Mouse (Mus musculus): ENCODE data around the gene Dnajc10. TPM values are rescaled to one million over a fixed set of nuclear protein-coding genes. Genes with fewer than 3 reads are reported as not detected.

Dnajc10 gene
- polyA plus RNA-seq, 1 experiment from 2014 or later: 43.8 TPM

DNA sequence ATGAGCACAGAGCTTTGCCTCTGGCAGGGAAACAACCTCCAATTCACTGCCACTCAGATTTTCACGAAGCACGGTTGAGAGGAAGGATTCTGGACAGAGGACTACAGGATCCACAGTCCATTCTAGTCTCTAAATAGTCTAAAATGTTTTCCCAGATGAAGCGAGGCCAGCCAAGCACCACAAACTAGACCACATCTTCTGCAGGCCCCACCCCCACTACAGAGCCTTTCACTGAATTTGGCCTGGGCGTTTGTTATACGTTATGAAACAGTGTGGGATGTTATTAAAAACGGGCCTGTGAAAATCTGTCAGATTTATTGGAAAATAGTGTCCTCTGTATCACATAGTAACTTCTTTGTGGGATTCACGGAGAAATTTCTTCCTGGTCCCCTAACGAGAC lies 56.2 kb downstream of the Dnajc10 start:
- Histone ChIP-seq H3K36me3 (ENCODE audit: insufficient read depth, low read length) (no peaks in the 10 kb centered on the region), H3K27me3 (replicated peaks; ENCODE audit: insufficient read depth, low read length) (no peaks in the 10 kb centered on the region), H3K9ac (replicated peaks; ENCODE audit: low read depth) (no peak overlapping the region), H3K4me1 (ENCODE audit: insufficient read depth, low read depth, low read length) (no peaks in the 10 kb centered on the region), H3K4me3 (ENCODE audit: low read depth, low read length) (no peak overlapping the region), H3K9me3 (ENCODE audit: low read length) (no peaks in the 10 kb centered on the region), H3K27ac (ENCODE audit: low read length) (no peak overlapping the region), H3K4me2 (replicated peaks; ENCODE audit: low read depth, low read length) (no peak overlapping the region)
- ATAC-seq: no peak
- WGBS: 81% methylated on average over 8 of the region's 8 CpGs
- TF ChIP-seq CTCF (IDR thresholded peaks at IDR 0.05) (no peak), EP300 (IDR thresholded peaks at IDR 0.05) (no peak)
- DNase-seq (ENCODE audit: low spot score): no peak

GRCm38 (mm10) chr2:80374892-80375291 lies 59.6 kb downstream of the Dnajc10 start:
- Histone ChIP-seq H3K27me3 (replicated peaks; ENCODE audit: insufficient read depth, low read length) (no peaks in the 10 kb centered on the region), H3K4me3 (ENCODE audit: low read depth, low read length) (no peak overlapping the region), H3K9ac (replicated peaks; ENCODE audit: low read depth) (no peak overlapping the region), H3K36me3 (ENCODE audit: insufficient read depth, low read length) (no peaks in the 10 kb centered on the region), H3K4me1 (ENCODE audit: insufficient read depth, low read depth, low read length) (no peaks in the 10 kb centered on the region), H3K4me2 (replicated peaks; ENCODE audit: low read depth, low read length) (no peak overlapping the region), H3K27ac (ENCODE audit: low read length) (no peak overlapping the region), H3K9me3 (ENCODE audit: low read length) (no peaks in the 10 kb centered on the region)
- TF ChIP-seq EP300 (IDR thresholded peaks at IDR 0.05) (no peak), CTCF (IDR thresholded peaks at IDR 0.05) (no peak)
- ATAC-seq (no peak), DNase-seq (ENCODE audit: low spot score) (no peak)

GRCm38 (mm10) chr2:80379848-80380247 lies 64.6 kb downstream of the Dnajc10 start:
- 87% methylated on average over 5 of the region's 5 CpGs for WGBS
- Histone ChIP-seq H3K9ac (replicated peaks; ENCODE audit: low read depth) (no peak overlapping the region), H3K9me3 (ENCODE audit: low read length) (no peaks in the 10 kb centered on the region), H3K27ac (ENCODE audit: low read length) (no peak overlapping the region), H3K4me3 (ENCODE audit: low read depth, low read length) (no peak overlapping the region), H3K36me3 (ENCODE audit: insufficient read depth, low read length) (no peaks in the 10 kb centered on the region), H3K4me2 (replicated peaks; ENCODE audit: low read depth, low read length) (no peak overlapping the region), H3K27me3 (replicated peaks; ENCODE audit: insufficient read depth, low read length) (no peaks in the 10 kb centered on the region), H3K4me1 (ENCODE audit: insufficient read depth, low read depth, low read length) (no peaks in the 10 kb centered on the region)
- DNase-seq (ENCODE audit: low spot score): no peak
- TF ChIP-seq CTCF (IDR thresholded peaks at IDR 0.05) (no peak), EP300 (IDR thresholded peaks at IDR 0.05) (no peak)
- ATAC-seq: no peak

DNA sequence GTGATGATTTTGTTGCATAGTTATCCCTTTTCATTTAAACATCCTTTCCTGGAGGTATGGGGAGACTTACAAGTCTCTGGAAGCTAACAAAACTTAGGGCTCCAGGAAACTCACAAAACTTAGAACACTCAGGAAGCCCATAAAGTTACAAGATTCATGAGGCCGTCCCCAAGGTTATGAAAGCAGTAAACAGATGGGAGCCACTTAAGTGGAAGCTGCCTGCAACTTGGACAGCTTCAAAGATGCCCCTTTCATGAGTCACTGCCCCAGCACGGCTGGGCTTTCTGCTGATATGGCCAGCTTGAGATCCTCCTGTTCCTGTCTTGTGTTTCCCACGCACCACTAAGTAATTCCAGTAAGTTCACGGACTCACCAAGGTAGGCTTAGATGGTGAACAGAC lies 69.2 kb downstream of the Dnajc10 start:
- Histone ChIP-seq H3K27me3 (replicated peaks; ENCODE audit: insufficient read depth, low read length) (no peaks in the 10 kb centered on the region), H3K36me3 (ENCODE audit: insufficient read depth, low read length) (no peaks in the 10 kb centered on the region), H3K9me3 (ENCODE audit: low read length) (no peaks in the 10 kb centered on the region), H3K27ac (ENCODE audit: low read length) (no peak overlapping the region), H3K4me3 (ENCODE audit: low read depth, low read length) (no peak overlapping the region), H3K4me1 (ENCODE audit: insufficient read depth, low read depth, low read length) (no peaks in the 10 kb centered on the region), H3K4me2 (replicated peaks; ENCODE audit: low read depth, low read length) (no peak overlapping the region), H3K9ac (replicated peaks; ENCODE audit: low read depth) (no peak overlapping the region)
- ATAC-seq: no peak
- no peak for TF ChIP-seq EP300 (IDR thresholded peaks at IDR 0.05)
- no peak for TF ChIP-seq CTCF (IDR thresholded peaks at IDR 0.05)
- WGBS: 56% methylated on average over 4 of the region's 4 CpGs
- DNase-seq (ENCODE audit: low spot score): no peak

DNA sequence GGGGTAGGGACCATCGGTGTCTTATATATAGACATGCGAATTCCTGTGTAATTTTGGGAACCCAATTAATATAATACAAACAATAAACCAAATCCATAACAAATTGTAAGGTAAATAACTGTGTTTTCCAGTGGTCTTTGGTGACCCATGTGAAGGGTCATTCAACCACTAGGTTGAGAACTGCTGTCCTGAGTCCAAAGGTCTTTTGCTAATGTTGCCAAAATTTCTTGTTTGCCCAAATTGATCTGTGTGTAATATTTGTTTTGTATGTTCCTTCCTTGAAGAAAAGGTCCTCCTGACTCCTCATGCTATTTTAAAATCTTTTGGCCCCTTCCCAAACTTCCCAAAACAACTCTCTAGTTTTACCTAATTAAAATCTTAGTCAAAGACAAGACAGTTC lies 71.0 kb downstream of the Dnajc10 start:
- WGBS: 96% methylated on average over 2 of the region's 2 CpGs
- H3K27me3 ChIP-seq (replicated peaks; ENCODE audit: insufficient read depth, low read length): no peaks in the 10 kb centered on the region
- no peak overlapping the region for H3K4me2 ChIP-seq (replicated peaks; ENCODE audit: low read depth, low read length)
- H3K36me3 ChIP-seq (ENCODE audit: insufficient read depth, low read length): no peaks in the 10 kb centered on the region
- no peak overlapping the region for H3K4me3 ChIP-seq (ENCODE audit: low read depth, low read length)
- H3K4me1 ChIP-seq (ENCODE audit: insufficient read depth, low read depth, low read length): no peaks in the 10 kb centered on the region
- no peaks in the 10 kb centered on the region for H3K9me3 ChIP-seq (ENCODE audit: low read length)
- ATAC-seq (no peak), DNase-seq (ENCODE audit: low spot score) (no peak)
- H3K27ac ChIP-seq (ENCODE audit: low read length): no peak overlapping the region
- no peak overlapping the region for H3K9ac ChIP-seq (replicated peaks; ENCODE audit: low read depth)
- TF ChIP-seq EP300 (IDR thresholded peaks at IDR 0.05) (no peak), CTCF (IDR thresholded peaks at IDR 0.05) (no peak)

DNA sequence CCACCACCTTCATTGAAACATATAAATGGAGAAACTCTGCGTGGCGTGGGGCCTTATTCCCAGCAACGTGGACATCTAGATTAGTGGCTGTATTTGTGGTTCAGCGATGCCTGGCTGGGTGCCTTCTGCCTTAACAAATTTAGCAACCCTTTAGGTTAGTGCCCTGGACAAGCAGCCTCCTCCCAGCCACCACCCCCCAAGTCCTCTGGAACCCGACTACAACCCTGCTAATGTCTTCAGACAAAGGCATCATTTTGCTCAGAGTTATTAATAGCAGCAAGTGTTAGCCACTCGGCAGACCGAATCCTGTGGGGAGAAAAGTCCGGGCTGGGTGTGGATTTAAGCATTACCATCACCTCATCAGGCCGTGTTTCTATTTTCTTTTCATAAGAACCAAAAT lies 72.4 kb downstream of the Dnajc10 start:
- H3K9ac ChIP-seq (replicated peaks; ENCODE audit: low read depth): no peak overlapping the region
- no peaks in the 10 kb centered on the region for H3K9me3 ChIP-seq (ENCODE audit: low read length)
- no peak overlapping the region for H3K27ac ChIP-seq (ENCODE audit: low read length)
- TF ChIP-seq EP300 (IDR thresholded peaks at IDR 0.05): no peak
- no peak for TF ChIP-seq CTCF (IDR thresholded peaks at IDR 0.05)
- no peak overlapping the region for H3K4me3 ChIP-seq (ENCODE audit: low read depth, low read length)
- no peak for DNase-seq (ENCODE audit: low spot score)
- ATAC-seq: no peak
- no peaks in the 10 kb centered on the region for H3K4me1 ChIP-seq (ENCODE audit: insufficient read depth, low read depth, low read length)
- H3K27me3 ChIP-seq (replicated peaks; ENCODE audit: insufficient read depth, low read length): no peaks in the 10 kb centered on the region
- H3K4me2 ChIP-seq (replicated peaks; ENCODE audit: low read depth, low read length): no peak overlapping the region
- no peaks in the 10 kb centered on the region for H3K36me3 ChIP-seq (ENCODE audit: insufficient read depth, low read length)
- 55% methylated on average over 9 of the region's 9 CpGs for WGBS

DNA sequence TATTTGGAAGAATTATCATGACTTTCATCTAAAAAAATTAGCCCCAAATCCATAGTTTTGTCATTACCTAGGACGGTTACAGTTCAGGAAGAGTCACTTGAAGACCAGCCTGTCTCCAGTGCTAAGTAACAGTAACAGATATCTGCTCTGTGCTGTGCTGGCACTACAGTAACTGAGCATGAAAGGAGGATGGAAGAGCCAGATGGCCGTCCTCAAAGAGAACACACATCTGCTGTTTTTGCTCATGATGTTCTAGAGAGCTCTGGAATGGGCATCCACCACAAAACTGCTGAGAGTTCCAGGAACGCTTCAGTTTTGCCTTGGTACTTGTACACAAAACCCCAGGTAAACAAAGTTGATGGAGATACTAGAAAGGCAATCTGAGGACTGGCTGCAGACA lies 73.1 kb downstream of the Dnajc10 start:
- TF ChIP-seq CTCF (IDR thresholded peaks at IDR 0.05) (no peak), EP300 (IDR thresholded peaks at IDR 0.05) (no peak)
- ATAC-seq: no peak
- WGBS: 67% methylated on average over 3 of the region's 3 CpGs

More for the DNA sequence above, 73.1 kb downstream of the Dnajc10 start:
- no peak overlapping the region for H3K9ac ChIP-seq (replicated peaks; ENCODE audit: low read depth)
- H3K36me3 ChIP-seq (ENCODE audit: insufficient read depth, low read length): no peaks in the 10 kb centered on the region
- DNase-seq (ENCODE audit: low spot score): no peak
- H3K27ac ChIP-seq (ENCODE audit: low read length): no peak overlapping the region
- no peaks in the 10 kb centered on the region for H3K9me3 ChIP-seq (ENCODE audit: low read length)
- H3K27me3 ChIP-seq (replicated peaks; ENCODE audit: insufficient read depth, low read length): no peaks in the 10 kb centered on the region
- H3K4me2 ChIP-seq (replicated peaks; ENCODE audit: low read depth, low read length): no peak overlapping the region
- H3K4me3 ChIP-seq (ENCODE audit: low read depth, low read length): no peak overlapping the region
- no peaks in the 10 kb centered on the region for H3K4me1 ChIP-seq (ENCODE audit: insufficient read depth, low read depth, low read length)
